Mouse (Mus musculus) activated CD4-positive, CD25-positive, alpha-beta regulatory T cell (primary cell): ENCODE data around the gene Ankrd34a. TPM values are rescaled to one million over a fixed set of nuclear protein-coding genes. Genes with fewer than 3 reads are reported as not detected.

Experiments
- polyA plus RNA-seq, 2 experiments: library from polyadenylated mRNA; unstranded; fragments of 100-300 nt; shearing (Covaris generic); gene quantifications; one replicate each; pipeline ENCODE4 v1.2.1; 2017

Ankrd34a gene
- not detected for polyA plus RNA-seq

GRCm38 (mm10) chr3:96596228-96596707, at the start of gene Ankrd34a:
Gene Ankrd34a (plus strand): TSS chr3:96596636.

GRCm38 (mm10) chr3:96557694-96558093, 38.7 kb upstream of the Ankrd34a start, which contains the start of gene Txnip:
Gene Txnip (plus strand): TSS chr3:96557957.

GRCm38 (mm10) chr3:96576690-96577541, 19.5 kb upstream of the Ankrd34a start, which contains the start of gene Gm16253:
Gene Gm16253 (plus strand): TSS chr3:96576984.

GRCm38 (mm10) chr3:96593790-96594560, 2.5 kb upstream of the Ankrd34a start, which contains the start of gene Polr3gl:
Gene Polr3gl (minus strand): TSS chr3:96594181.

GRCm38 (mm10) chr3:96600639-96601250, 4.3 kb downstream of the Ankrd34a start, which contains the start of gene Lix1l:
Gene Lix1l (plus strand): TSS chr3:96601149.

GRCm38 (mm10) chr3:96629729-96630600, 33.5 kb downstream of the Ankrd34a start, which contains the start of gene Rbm8a:
Gene Rbm8a (plus strand): TSS chr3:96629933.

GRCm38 (mm10) chr3:96634928-96635879, 38.8 kb downstream of the Ankrd34a start, which contains the start of the genes Pex11b and Gm42957:
Gene Pex11b (plus strand): TSS chr3:96635376.
Gene Gm42957 (plus strand): TSS chr3:96635474.

GRCm38 (mm10) chr3:96645018-96645649, 48.7 kb downstream of the Ankrd34a start, which contains the start of gene Itga10:
Gene Itga10 (plus strand): TSS chr3:96645584.

Other genes with a start within 250 kb of the Ankrd34a start
- not detected for gene BC107364, start 144.3 kb upstream of the Ankrd34a start, polyA plus RNA-seq
- gene Hfe2, start 71.5 kb upstream of the Ankrd34a start, polyA plus RNA-seq: not detected
- gene Txnip, start 38.7 kb upstream of the Ankrd34a start, polyA plus RNA-seq: 100 to 1,000 TPM; 566 to 913 TPM
- gene Gm16253, start 19.7 kb upstream of the Ankrd34a start, polyA plus RNA-seq: under 1 TPM; 0.62 to 0.69 TPM
- 10 to 100 TPM; 15.0 to 21.6 TPM for gene Polr3gl, start 2.5 kb upstream of the Ankrd34a start, polyA plus RNA-seq
- under 1 TPM; 0.06 to 0.18 TPM for gene Lix1l, start 4.5 kb downstream of the Ankrd34a start, polyA plus RNA-seq
- 100 to 1,000 TPM; 156 to 191 TPM for gene Rbm8a, start 33.3 kb downstream of the Ankrd34a start, polyA plus RNA-seq
- 10 to 100 TPM; 33.0 to 66.2 TPM for gene Pex11b, start 38.7 kb downstream of the Ankrd34a start, polyA plus RNA-seq
- under 1 TPM in 1 of 2 experiments, not detected in 1; 0.33 TPM for gene Gm42957, start 38.8 kb downstream of the Ankrd34a start, polyA plus RNA-seq
- under 1 TPM; 0.04 to 0.16 TPM for gene Itga10, start 48.9 kb downstream of the Ankrd34a start, polyA plus RNA-seq
- gene Ankrd35, start 73.5 kb downstream of the Ankrd34a start, polyA plus RNA-seq: under 1 TPM in 1 of 2 experiments, not detected in 1; 0.64 TPM
- gene Pias3, start 99.7 kb downstream of the Ankrd34a start, polyA plus RNA-seq: 10 to 100 TPM; 19.7 to 28.1 TPM
- under 1 TPM; 0.55 to 0.71 TPM for gene Nudt17, start 111.9 kb downstream of the Ankrd34a start, polyA plus RNA-seq
- 10 to 100 TPM; 73.7 to 80.2 TPM for gene Polr3c, start 131.0 kb downstream of the Ankrd34a start, polyA plus RNA-seq
- gene Rnf115, start 131.0 kb downstream of the Ankrd34a start, polyA plus RNA-seq: 100 to 1,000 TPM; 117 to 137 TPM
- not detected for gene Pdzk1, start 232.6 kb downstream of the Ankrd34a start, polyA plus RNA-seq
- gene Cd160, start 232.7 kb downstream of the Ankrd34a start, polyA plus RNA-seq: 10 to 100 TPM in 1 of 2 experiments, 1 to 10 TPM in 1; 7.6 to 24.2 TPM